Mouse (Mus musculus) midbrain, postnatal 0 days (tissue): ENCODE results near the gene Tldc2. TPM values are rescaled to one million over a fixed set of nuclear protein-coding genes. Genes with fewer than 3 reads are reported as not detected.

Experiments
- ATAC-seq: fragments of 200-750 bp; cut with Nextera tagmentation; 2 replicates; pipeline ENCODE4 v1.8.0; 2017; ENCODE audit warnings: moderate number of reproducible peaks, mild to moderate bottlenecking, moderate TSS enrichment, moderate library complexity; ENCODE audit not compliant: low FRiP score
- DNase-seq: peaks from one replicate; pipeline ENCODE4 v3.0.0-alpha.2; 2015; ENCODE audit warnings: low spot score
- H3K27ac ChIP-seq: fragments of 300-500 bp; sonication (generic); 2 replicates; pipeline ENCODE4 v1.5.1; 2014; ENCODE audit warnings: low read depth, mild to moderate bottlenecking, low read length, mixed read lengths
- H3K27me3 ChIP-seq: fragments of 300-500 bp; sonication (generic); 2 replicates; pipeline ENCODE4 v1.6.1; 2014; ENCODE audit warnings: low read length, control low read depth, mixed read lengths; ENCODE audit not compliant: insufficient read depth
- H3K36me3 ChIP-seq: fragments of 300-500 bp; sonication (generic); 2 replicates; pipeline ENCODE4 v1.6.1; 2014; ENCODE audit warnings: low read length, control low read depth, mixed read lengths; ENCODE audit not compliant: insufficient read depth
- H3K4me1 ChIP-seq: fragments of 300-500 bp; sonication (generic); 2 replicates; pipeline ENCODE4 v1.6.1; 2014; ENCODE audit warnings: mild to moderate bottlenecking, control low read depth, antibody characterized with exemption, low read length, mixed read lengths; ENCODE audit not compliant: insufficient read depth
- H3K4me2 ChIP-seq: fragments of 300-500 bp; sonication (generic); 2 replicates; pipeline ENCODE4 v1.6.1; 2014; ENCODE audit warnings: low read depth, mild to moderate bottlenecking, low read length, mixed read lengths; ENCODE audit not compliant: poor library complexity, severe bottlenecking
- H3K4me3 ChIP-seq: fragments of 300-500 bp; sonication (generic); 2 replicates; pipeline ENCODE4 v1.5.1; 2014; ENCODE audit warnings: low read depth, mild to moderate bottlenecking, low read length, moderate library complexity
- H3K9ac ChIP-seq: fragments of 300-500 bp; sonication (generic); replicated peaks from 2 replicates; pipeline ENCODE4 v1.6.1; 2014; ENCODE audit warnings: mild to moderate bottlenecking, low read length, moderate library complexity, mixed read lengths; ENCODE audit not compliant: poor library complexity, severe bottlenecking
- H3K9me3 ChIP-seq: fragments of 300-500 bp; sonication (generic); 2 replicates; pipeline ENCODE4 v1.6.1; 2016; ENCODE audit warnings: low read length, control low read depth
- CTCF ChIP-seq: IDR thresholded peaks from 2 replicates; pipeline ENCODE4 v1.5.1; 2016; ENCODE audit warnings: antibody characterized with exemption, mild to moderate bottlenecking
- WGBS: fragments of 180-500 bp; shearing (Covaris S2); extraction: QIAGEN DNeasy Blood & Tissue Kit; methylation state at CpG from one replicate; pipeline ENCODE4 v1.1.7; 2014; 5-methylcytosine and 5-hydroxymethylcytosine counted together
- polyA plus RNA-seq: library from polyadenylated mRNA; unstranded; fragments of >200 nt; fragmentation: Nextera tagmentation; extraction: Ambion mirVana; gene quantifications from 2 replicates; pipeline ENCODE4 v1.2.1, GENCODE M21; 2015
- total RNA-seq: library from RNA; depleted of rRNA; stranded (reverse); fragments of >200 nt; gene quantifications from 2 replicates; pipeline ENCODE4 v1.2.3, GENCODE M21; 2014

Tldc2 gene
- total and polyA plus RNA-seq, 2 experiments from 2014 or later, result not detected

DNA sequence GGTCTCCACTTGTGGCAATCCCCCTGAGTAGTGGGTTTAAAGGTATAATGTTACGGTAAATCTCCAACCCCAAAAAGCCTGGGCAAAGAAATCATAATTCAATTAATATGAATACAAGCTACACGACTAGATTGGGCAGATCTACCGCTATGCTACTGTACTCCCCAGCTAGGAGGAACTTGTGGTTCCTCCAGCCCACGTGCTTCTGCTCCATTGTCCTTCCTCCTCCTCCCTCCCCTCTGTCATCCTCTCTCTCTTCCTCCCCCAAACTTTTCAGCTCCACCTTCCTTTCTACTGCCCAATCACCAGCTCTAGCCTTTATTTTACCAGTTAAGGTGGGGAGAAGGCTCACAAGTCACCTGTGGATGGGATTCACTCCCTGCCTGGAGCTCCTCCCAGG lies 21.4 kb downstream of the Tldc2 start:
- ATAC-seq, result no peak
- no peak overlapping the region for H3K9ac ChIP-seq
- no peak overlapping the region for H3K4me3 ChIP-seq
- DNase-seq, result no peak
- TF ChIP-seq CTCF, result no peak
- H3K4me1 ChIP-seq, result no peaks in the 10 kb centered on the region
- 95% methylated on average over 4 of the region's 4 CpGs for WGBS
- H3K27ac ChIP-seq, result no peak overlapping the region
- no peaks in the 10 kb centered on the region for H3K27me3 ChIP-seq
- no peak overlapping the region for H3K4me2 ChIP-seq
- no peaks in the 10 kb centered on the region; the same call in 1 of the 2 replicates for H3K36me3 ChIP-seq
- no peaks in the 10 kb centered on the region for H3K9me3 ChIP-seq

DNA sequence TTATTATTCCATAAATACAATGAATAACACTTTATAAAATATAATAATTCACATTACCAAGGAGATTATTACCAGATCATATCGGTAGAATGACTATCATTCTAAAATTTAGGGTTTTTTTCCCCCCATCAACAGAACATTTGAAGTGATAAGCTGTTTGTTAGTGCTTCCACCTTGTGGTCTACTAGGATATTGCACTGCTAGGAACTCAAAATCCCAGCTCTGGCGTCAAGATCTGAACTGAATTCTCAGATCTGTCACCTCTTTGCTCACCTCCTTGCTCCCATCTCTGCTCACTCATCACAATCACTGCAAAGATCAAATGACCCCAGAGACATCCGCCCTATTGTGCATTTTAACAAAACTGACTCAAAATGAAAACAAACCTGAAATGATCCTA lies 30.1 kb downstream of the Tldc2 start:
- peak; percentile 86 for TF ChIP-seq CTCF
- WGBS, result 23% methylated on average over 3 of the region's 3 CpGs
- no peak overlapping the region for H3K9ac ChIP-seq
- H3K9me3 ChIP-seq, result no peaks in the 10 kb centered on the region
- H3K4me1 ChIP-seq, result no peaks in the 10 kb centered on the region
- H3K27me3 ChIP-seq, result no peaks in the 10 kb centered on the region
- H3K4me2 ChIP-seq, result no peak overlapping the region
- H3K36me3 ChIP-seq, result peaks cover 4% of the 10 kb centered on the region; the same call in 1 of the 2 replicates
- H3K27ac ChIP-seq, result no peak overlapping the region
- ATAC-seq (no peak), DNase-seq (peak; percentile 67)
- no peak overlapping the region for H3K4me3 ChIP-seq

DNA sequence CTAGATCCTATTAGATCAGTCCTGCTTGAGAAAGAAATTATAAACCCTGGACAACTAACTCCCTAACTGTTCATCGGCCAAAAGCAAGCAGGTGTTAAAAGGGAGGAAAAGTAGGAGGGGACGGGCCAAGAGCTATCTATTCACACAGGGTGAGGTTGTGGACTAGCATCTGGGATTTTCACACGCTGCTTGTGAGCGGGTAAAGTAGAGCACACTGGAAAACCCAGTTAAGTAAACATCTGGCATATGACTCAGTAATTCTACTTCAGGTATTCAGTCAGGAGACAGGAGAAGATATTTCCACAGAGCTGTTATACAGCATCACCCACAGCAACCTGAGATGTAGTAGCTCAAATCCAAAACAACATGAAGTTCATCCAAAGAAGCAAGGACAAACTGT lies 31.7 kb downstream of the Tldc2 start:
- Histone ChIP-seq H3K4me2 (no peak overlapping the region), H3K9me3 (no peaks in the 10 kb centered on the region), H3K36me3 (peaks cover 4% of the 10 kb centered on the region; the same call in 1 of the 2 replicates), H3K9ac (no peak overlapping the region), H3K27ac (no peak overlapping the region), H3K4me3 (no peak overlapping the region), H3K27me3 (no peaks in the 10 kb centered on the region), H3K4me1 (no peaks in the 10 kb centered on the region)
- DNase-seq, result no peak
- ATAC-seq, result no peak
- 93% methylated on average over 4 of the region's 4 CpGs for WGBS
- TF ChIP-seq CTCF, result no peak

DNA sequence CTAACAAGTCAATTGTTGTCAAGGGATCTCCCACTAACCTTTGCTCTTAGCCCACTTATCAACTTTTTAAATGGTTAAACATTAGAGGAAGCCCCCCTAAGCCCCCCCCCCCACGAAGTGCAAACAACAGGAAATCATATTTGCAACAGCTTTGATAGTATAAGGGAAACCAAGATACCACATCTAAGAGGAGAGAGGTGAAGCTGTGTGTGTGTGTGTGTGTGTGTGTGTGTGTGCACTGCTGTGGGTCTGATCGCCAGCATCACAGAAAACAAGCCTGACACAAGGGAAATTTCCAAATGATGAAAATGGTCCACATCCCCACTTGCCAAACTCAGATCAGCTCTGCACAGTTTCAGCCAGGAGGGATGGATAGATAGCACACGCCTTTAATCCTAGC lies 32.2 kb downstream of the Tldc2 start:
- 72% methylated on average over 3 of the region's 3 CpGs for WGBS

DNA sequence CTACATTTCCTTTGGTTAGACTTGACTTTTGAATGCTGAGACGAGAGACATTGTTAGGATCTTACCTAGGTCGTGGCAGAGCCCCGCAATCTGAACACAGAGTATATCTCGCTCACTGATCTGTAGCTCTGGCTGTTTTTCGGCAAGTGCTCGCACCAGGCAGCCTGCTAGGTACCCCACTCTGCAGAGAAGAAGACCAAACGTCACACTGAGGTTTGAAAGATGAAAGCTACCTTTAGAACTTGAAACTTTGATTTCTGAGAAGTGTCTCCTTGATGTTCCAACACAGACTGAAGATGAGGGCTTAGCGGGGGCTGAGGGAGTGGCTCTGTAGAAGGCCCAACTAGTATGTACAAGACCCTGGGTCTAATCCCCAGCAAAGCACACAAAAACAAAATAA lies 34.9 kb downstream of the Tldc2 start:
- no peak for ATAC-seq
- TF ChIP-seq CTCF, result no peak
- DNase-seq, result no peak
- H3K9ac ChIP-seq, result no peak overlapping the region
- no peaks in the 10 kb centered on the region for H3K4me1 ChIP-seq
- no peak overlapping the region for H3K27ac ChIP-seq
- WGBS, result 94% methylated on average over 8 of the region's 8 CpGs
- no peak overlapping the region for H3K4me3 ChIP-seq
- H3K27me3 ChIP-seq, result no peaks in the 10 kb centered on the region
- no peaks in the 10 kb centered on the region for H3K36me3 ChIP-seq
- no peak overlapping the region for H3K4me2 ChIP-seq
- H3K9me3 ChIP-seq, result no peaks in the 10 kb centered on the region

More for the DNA sequence above, 32.2 kb downstream of the Tldc2 start:
- H3K27ac ChIP-seq, result no peak overlapping the region
- no peak overlapping the region for H3K4me3 ChIP-seq
- 0 out of 2 replicates have a peak, but pooled peaks cover under 1% of the 10 kb centered on the region for H3K36me3 ChIP-seq
- ATAC-seq (no peak), DNase-seq (no peak)
- H3K9ac ChIP-seq, result no peak overlapping the region
- H3K27me3 ChIP-seq, result no peaks in the 10 kb centered on the region
- H3K9me3 ChIP-seq, result no peaks in the 10 kb centered on the region
- H3K4me2 ChIP-seq, result no peak overlapping the region
- TF ChIP-seq CTCF, result no peak
- no peaks in the 10 kb centered on the region for H3K4me1 ChIP-seq

DNA sequence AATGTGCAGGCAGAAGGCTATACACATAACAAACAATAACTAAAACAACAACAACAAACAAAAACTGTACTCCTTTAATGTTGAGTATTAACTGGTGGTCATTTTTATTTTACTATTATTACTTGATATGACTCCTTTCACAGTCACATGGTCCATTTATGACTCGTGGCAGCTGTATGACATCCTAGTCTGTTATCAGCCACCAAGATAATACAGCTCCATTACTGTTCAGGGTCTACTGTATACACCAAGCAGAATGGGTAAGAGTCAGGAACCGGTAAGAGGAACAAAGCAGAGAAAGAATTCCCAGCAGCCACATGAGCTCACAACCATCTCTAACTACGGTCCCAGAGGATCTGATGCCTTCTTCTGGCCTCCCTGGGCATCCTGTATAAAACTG lies 38.4 kb downstream of the Tldc2 start:
- DNase-seq (no peak), ATAC-seq (no peak)
- 92% methylated on average over 3 of the region's 3 CpGs for WGBS
- no peak overlapping the region for H3K9ac ChIP-seq
- H3K9me3 ChIP-seq, result no peaks in the 10 kb centered on the region
- H3K4me3 ChIP-seq, result no peak overlapping the region
- no peaks in the 10 kb centered on the region for H3K4me1 ChIP-seq
- H3K36me3 ChIP-seq, result no peaks in the 10 kb centered on the region; the same call in 1 of the 2 replicates
- H3K4me2 ChIP-seq, result no peak overlapping the region
- no peaks in the 10 kb centered on the region for H3K27me3 ChIP-seq
- no peak for TF ChIP-seq CTCF
- H3K27ac ChIP-seq, result no peak overlapping the region
